Mouse (Mus musculus): ENCODE results near the gene Aplp2.

GRCm38 (mm10) chr9:31240522-31241207 lies 29.1 kb upstream of the Aplp2 start:
- TF ChIP-seq GATA1 (IDR thresholded peaks at IDR 0.05; ENCODE audit: low read length), result no peak
- no peak for TF ChIP-seq TAL1 (IDR thresholded peaks at IDR 0.05; ENCODE audit: low read length)

Data from erythroblast, embryonic 14.5 days (primary cell).